Mouse (Mus musculus) liver, embryonic 11.5 days (tissue): Measurements from ENCODE around the gene Gm10322. TPM values are rescaled to one million over a fixed set of nuclear protein-coding genes. Genes with fewer than 3 reads are reported as not detected.
A peak's percentile ranks its signal among the peaks of the same experiment; 100 is the strongest.

Source experiments
- ATAC-seq: fragments of 200-750 bp; cut with Nextera tagmentation; replicated peaks from 2 replicates; pipeline ENCODE4 v1.8.0; 2017; ENCODE audit warnings: moderate number of reproducible peaks, mild to moderate bottlenecking, moderate TSS enrichment, moderate library complexity; ENCODE audit not compliant: low FRiP score
- DNase-seq: peaks from one replicate; pipeline ENCODE4 v3.0.0-alpha.2; 2017; ENCODE audit warnings: low spot score
- H3K27ac ChIP-seq: fragments of 300-500 bp; sonication (generic); 2 replicates; pipeline ENCODE4 v1.5.1; 2014; ENCODE audit warnings: mild to moderate bottlenecking, low read depth, low read length, control low read depth
- H3K27me3 ChIP-seq: fragments of 300-500 bp; sonication (generic); replicated peaks from 2 replicates; pipeline ENCODE4 v1.6.1; 2014; ENCODE audit warnings: low read length, mixed read lengths; ENCODE audit not compliant: control insufficient read depth, insufficient read depth
- H3K36me3 ChIP-seq: fragments of 300-500 bp; sonication (generic); 2 replicates; pipeline ENCODE4 v1.6.1; 2014; ENCODE audit warnings: mild to moderate bottlenecking, low read length, moderate library complexity, mixed read lengths; ENCODE audit not compliant: control insufficient read depth, insufficient read depth
- H3K4me1 ChIP-seq: fragments of 300-500 bp; sonication (generic); replicated peaks from 2 replicates; pipeline ENCODE4 v1.6.1; 2014; ENCODE audit warnings: low read length, mixed read lengths; ENCODE audit not compliant: control insufficient read depth, insufficient read depth
- H3K4me2 ChIP-seq: fragments of 300-500 bp; sonication (generic); 2 replicates; pipeline ENCODE4 v1.6.1; 2014; ENCODE audit warnings: mild to moderate bottlenecking, control low read depth, moderate library complexity
- H3K4me3 ChIP-seq: fragments of 300-500 bp; sonication (generic); 2 replicates; pipeline ENCODE4 v1.5.1; 2014; ENCODE audit warnings: low read depth, low read length, control low read depth
- H3K9ac ChIP-seq: fragments of 300-500 bp; sonication (generic); 2 replicates; pipeline ENCODE4 v1.6.1; 2014; ENCODE audit warnings: low read depth, low read length, control low read depth
- H3K9me3 ChIP-seq: fragments of 300-500 bp; sonication (generic); 2 replicates; pipeline ENCODE4 v1.6.1; 2016; ENCODE audit warnings: low read length, inconsistent platforms, mixed read lengths; ENCODE audit not compliant: control insufficient read depth
- WGBS: fragments of 180-500 bp; shearing (Covaris S2); extraction: QIAGEN DNeasy Blood & Tissue Kit; methylation state at CpG from one replicate; pipeline ENCODE4 v1.1.7; 2014; 5-methylcytosine and 5-hydroxymethylcytosine counted together
- polyA plus RNA-seq: library from polyadenylated mRNA; unstranded; fragments of >200 nt; fragmentation: Nextera tagmentation; extraction: Ambion mirVana; gene quantifications from 2 replicates; pipeline ENCODE4 v1.2.1, GENCODE M21; 2014

Gene Gm10322
- polyA plus RNA-seq, 1 experiment from 2014 or later, result not detected

- DNase-seq, result no peak
- WGBS, result 77% methylated on average over 11 of the region's 11 CpGs
- H3K9ac ChIP-seq, result no peak overlapping the region
- no peak for ATAC-seq
- no peaks in the 10 kb centered on the region for H3K36me3 ChIP-seq
- H3K27ac ChIP-seq, result no peak overlapping the region
- H3K4me3 ChIP-seq, result no peak overlapping the region
- H3K9me3 ChIP-seq, result no peaks in the 10 kb centered on the region
- H3K4me1 ChIP-seq, result peaks cover 3% of the 10 kb centered on the region; the same call in 1 of the 2 replicates
- H3K27me3 ChIP-seq, result no peaks in the 10 kb centered on the region
- H3K4me2 ChIP-seq, result no peak overlapping the region
Measured at GRCm38 (mm10) chr10:59604879-59605464, 10.9 kb upstream of the Gm10322 start.

DNA sequence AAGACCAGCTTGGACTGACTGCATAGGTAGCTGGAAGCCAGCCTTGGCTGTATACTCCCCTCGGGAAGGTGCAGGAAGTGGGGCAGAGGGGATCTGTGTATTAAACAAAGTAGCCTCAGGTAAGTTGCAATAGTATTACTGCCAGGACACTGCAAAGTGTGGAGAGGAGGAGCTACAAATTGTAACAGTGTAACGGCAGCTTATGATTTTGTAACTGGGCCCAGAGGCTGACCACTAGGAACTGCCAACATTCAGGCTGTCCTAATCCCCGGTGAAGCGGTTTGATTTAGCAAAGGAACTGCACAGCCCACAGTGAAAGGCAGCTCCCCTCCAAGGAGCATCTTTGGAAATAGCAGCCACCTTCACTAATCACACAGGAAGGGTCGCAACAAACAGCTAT lies 2.6 kb upstream of the Gm10322 start:
- Histone ChIP-seq H3K9ac (no peak overlapping the region), H3K4me2 (no peak overlapping the region), H3K9me3 (no peaks in the 10 kb centered on the region), H3K27me3 (no peaks in the 10 kb centered on the region), H3K36me3 (no peaks in the 10 kb centered on the region; the same call in 1 of the 2 replicates), H3K4me3 (no peak overlapping the region), H3K4me1 (0 out of 2 replicates have a peak, but pooled peaks cover 2% of the 10 kb centered on the region), H3K27ac (no peak overlapping the region)
- ATAC-seq (no peak), DNase-seq (no peak)
- 84% methylated on average over 5 of the region's 5 CpGs for WGBS

DNA sequence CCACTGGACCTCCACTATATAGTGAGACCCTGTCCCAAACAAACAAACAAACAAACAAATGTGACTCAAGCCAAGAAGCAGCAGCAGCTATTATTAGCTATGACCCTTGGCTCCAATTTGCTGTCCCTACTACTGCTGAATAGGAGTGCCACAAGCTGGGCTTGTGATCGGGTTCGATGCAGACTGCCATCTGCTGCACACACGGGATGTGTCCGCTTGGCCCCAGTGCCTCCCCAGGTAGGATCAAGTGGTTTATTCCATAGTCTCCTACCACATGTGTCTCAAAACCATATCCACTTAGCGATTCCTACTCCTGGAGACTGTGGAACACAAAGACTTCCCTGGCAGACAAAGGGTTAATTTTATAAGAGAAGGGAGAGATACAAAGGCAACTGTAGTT lies 1.7 kb upstream of the Gm10322 start:
- Histone ChIP-seq H3K27me3 (no peaks in the 10 kb centered on the region), H3K9me3 (no peaks in the 10 kb centered on the region), H3K27ac (no peak overlapping the region), H3K4me2 (no peak overlapping the region), H3K4me1 (0 out of 2 replicates have a peak, but pooled peaks cover 2% of the 10 kb centered on the region), H3K36me3 (no peaks in the 10 kb centered on the region; the same call in 1 of the 2 replicates), H3K9ac (no peak overlapping the region), H3K4me3 (no peak overlapping the region)
- no peak for ATAC-seq
- no peak for DNase-seq
- 84% methylated on average over 5 of the region's 5 CpGs for WGBS

GRCm38 (mm10) chr10:59615411-59615810 lies 452 bp upstream of the Gm10322 start:
- H3K27ac ChIP-seq, result no peak overlapping the region

DNA sequence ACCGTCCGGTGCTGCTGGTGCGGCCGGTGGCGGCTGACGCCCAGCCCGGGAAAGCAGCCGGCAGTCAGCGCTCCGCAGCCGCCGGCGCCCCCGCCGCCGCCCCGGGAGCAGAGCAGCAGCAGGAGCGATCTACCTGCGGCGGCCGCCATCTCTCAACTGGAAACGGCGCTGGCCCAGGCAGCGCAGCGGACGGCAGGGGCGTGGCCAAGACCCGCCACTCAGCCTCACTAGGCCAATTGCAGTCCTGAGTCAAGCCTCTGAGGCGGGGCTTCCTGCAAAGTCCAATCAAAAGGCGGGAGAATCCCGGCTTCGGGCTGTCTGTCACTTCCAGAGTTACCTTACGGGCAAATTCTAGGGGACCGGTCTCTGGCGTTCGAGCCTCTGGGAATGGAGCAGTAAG lies 659 bp downstream of the Gm10322 start, which contains the start of gene Mcu:
TSS of gene Mcu (minus strand) at position 171 of the 400 bp plus-strand sequence.
- Histone ChIP-seq H3K4me1 (0 out of 2 replicates have a peak, but pooled peaks cover 2% of the 10 kb centered on the region), H3K27me3 (no peaks in the 10 kb centered on the region), H3K27ac (peak within 1 kb of the TSS; percentile 74), H3K9ac (peak within 1 kb of the TSS; percentile 86), H3K9me3 (no peaks in the 10 kb centered on the region), H3K36me3 (no peaks in the 10 kb centered on the region; the same call in 1 of the 2 replicates), H3K4me2 (peak within 1 kb of the TSS; percentile 85), H3K4me3 (peak within 1 kb of the TSS; percentile 92)
- ATAC-seq, result peak; percentile 100
- peak; percentile 94 for DNase-seq
- WGBS, result 1% methylated on average over 36 of the region's 36 CpGs

More at GRCm38 (mm10) chr10:59615411-59615810, 452 bp upstream of the Gm10322 start:
- ATAC-seq (no peak), DNase-seq (no peak)
- Histone ChIP-seq H3K4me2 (peak overlapping the region; percentile 85), H3K36me3 (no peaks in the 10 kb centered on the region; the same call in 1 of the 2 replicates), H3K4me1 (0 out of 2 replicates have a peak, but pooled peaks cover 2% of the 10 kb centered on the region), H3K4me3 (peak overlapping the region; percentile 92), H3K27me3 (no peaks in the 10 kb centered on the region), H3K9ac (peak overlapping the region; percentile 86), H3K9me3 (no peaks in the 10 kb centered on the region)
- 31% methylated on average over 5 of the region's 5 CpGs for WGBS

- Histone ChIP-seq H3K27ac (no peak overlapping the region), H3K4me1 (0 out of 2 replicates have a peak, but pooled peaks cover 2% of the 10 kb centered on the region), H3K4me2 (no peak overlapping the region), H3K36me3 (no peaks in the 10 kb centered on the region; the same call in 1 of the 2 replicates), H3K4me3 (no peak overlapping the region), H3K9me3 (no peaks in the 10 kb centered on the region), H3K27me3 (no peaks in the 10 kb centered on the region), H3K9ac (no peak overlapping the region)
- DNase-seq, result no peak
- WGBS, result 86% methylated on average over 7 of the region's 7 CpGs
- no peak for ATAC-seq
Measured at GRCm38 (mm10) chr10:59617776-59618175, 1.9 kb downstream of the Gm10322 start.

- Histone ChIP-seq H3K4me2 (no peak overlapping the region), H3K4me1 (no peaks in the 10 kb centered on the region), H3K4me3 (no peak overlapping the region), H3K9ac (no peak overlapping the region), H3K9me3 (no peaks in the 10 kb centered on the region), H3K27me3 (no peaks in the 10 kb centered on the region), H3K36me3 (no peaks in the 10 kb centered on the region), H3K27ac (no peak overlapping the region)
- 34% methylated on average over 10 of the region's 10 CpGs for WGBS
- no peak for ATAC-seq
- DNase-seq, result no peak
Measured at GRCm38 (mm10) chr10:59621355-59621754, 5.5 kb downstream of the Gm10322 start.

GRCm38 (mm10) chr10:59623496-59623895 lies 7.6 kb downstream of the Gm10322 start:
- Histone ChIP-seq H3K27me3 (no peaks in the 10 kb centered on the region), H3K4me3 (no peak overlapping the region), H3K36me3 (no peaks in the 10 kb centered on the region), H3K27ac (no peak overlapping the region), H3K4me1 (no peaks in the 10 kb centered on the region; the same call in 1 of the 2 replicates), H3K4me2 (no peak overlapping the region), H3K9me3 (no peaks in the 10 kb centered on the region), H3K9ac (no peak overlapping the region)
- ATAC-seq (no peak), DNase-seq (no peak)
- WGBS, result 58% methylated on average over 5 of the region's 5 CpGs
